Mouse (Mus musculus) liver, adult 2 months (tissue): ENCODE measurements at regions not wholly inside any gene's neighbourhood (a gene's known extent, or its start where the extent isn't known, plus 50 kb on each side); places are given as distances from the start of the nearest gene placed in this dataset.

Experiments
- DNase-seq: peaks from one replicate; pipeline ENCODE4 v3.0.0-alpha.2; 2011; ENCODE audit warnings: low read depth, low spot score; ENCODE audit errors: extremely low read depth
- H3K27ac ChIP-seq: fragments of 200-500 bp; replicated peaks from 2 replicates; pipeline ENCODE4 v1.5.1; 2012; ENCODE audit warnings: low read depth, mild to moderate bottlenecking, control low read depth, inconsistent platforms, low read length; ENCODE audit not compliant: insufficient read depth
- H3K27me3 ChIP-seq: fragments of 200-500 bp; 2 replicates; pipeline ENCODE4 v1.6.1; 2012; ENCODE audit warnings: mild to moderate bottlenecking, moderate library complexity, low read length, inconsistent platforms; ENCODE audit not compliant: control insufficient read depth, insufficient read depth
- H3K36me3 ChIP-seq: fragments of 200-500 bp; 2 replicates; pipeline ENCODE4 v1.6.1; 2012; ENCODE audit warnings: low read length, inconsistent platforms; ENCODE audit not compliant: control insufficient read depth, insufficient read depth
- H3K4me1 ChIP-seq: fragments of 200-500 bp; 2 replicates; pipeline ENCODE4 v1.6.1; 2011; ENCODE audit warnings: low read length; ENCODE audit not compliant: control insufficient read depth, insufficient read depth
- H3K4me3 ChIP-seq: fragments of 200-500 bp; 2 replicates; pipeline ENCODE4 v1.5.1; 2011; ENCODE audit warnings: low read depth, mild to moderate bottlenecking, control low read depth, low read length, moderate library complexity; ENCODE audit not compliant: insufficient read depth
- H3K79me2 ChIP-seq: fragments of 200-500 bp; 2 replicates; pipeline ENCODE4 v1.6.1; 2012; ENCODE audit warnings: inconsistent platforms, mild to moderate bottlenecking, low read length, moderate library complexity; ENCODE audit not compliant: control insufficient read depth, insufficient read depth
- H3K9ac ChIP-seq: fragments of 200-500 bp; 2 replicates; pipeline ENCODE4 v1.6.1; 2012; ENCODE audit warnings: low read depth, mild to moderate bottlenecking, control low read depth, inconsistent platforms, low read length
- CTCF ChIP-seq: fragments of 200-500 bp; IDR thresholded peaks from 2 replicates; pipeline ENCODE4 v1.5.1; 2011; ENCODE audit warnings: low read depth, low read length, control low read depth
- POLR2A ChIP-seq: fragments of 200-500 bp; IDR thresholded peaks from 2 replicates; pipeline ENCODE4 v1.6.1; 2011; ENCODE audit warnings: low read length, control low read depth; ENCODE audit not compliant: insufficient read depth; ENCODE audit errors: extremely low read depth
- WGBS: fragments of 180-500 bp; shearing (Covaris S2); methylation state at CpG from one replicate; pipeline ENCODE4 v1.1.7; 2018; 5-methylcytosine and 5-hydroxymethylcytosine counted together

DNA sequence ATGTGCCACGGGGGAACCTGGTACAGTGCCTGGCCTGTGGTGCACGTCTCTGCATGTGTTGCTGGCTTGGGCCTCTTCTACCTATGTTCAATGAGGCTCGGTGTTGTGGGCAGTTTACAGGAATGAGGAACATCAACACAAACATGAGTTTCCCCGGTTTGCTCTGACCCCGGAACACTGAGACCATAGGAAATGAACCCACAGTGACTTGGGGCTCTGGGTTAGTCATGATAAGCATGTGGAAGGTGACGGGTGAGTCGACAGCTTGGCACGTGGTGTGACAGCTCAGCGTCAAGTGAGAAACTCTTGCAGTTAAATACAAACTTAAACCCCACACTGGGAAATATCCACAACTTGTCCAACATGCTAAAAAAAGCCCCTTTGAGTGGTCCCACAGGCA lies 122.4 kb upstream of the Klf14 start:
- no peak for DNase-seq
- Histone ChIP-seq H3K27me3 (no peaks in the 10 kb centered on the region), H3K79me2 (no peaks in the 10 kb centered on the region), H3K27ac (no peak overlapping the region), H3K4me1 (no peaks in the 10 kb centered on the region; the same call in 1 of the 2 replicates), H3K4me3 (no peak overlapping the region), H3K36me3 (peaks cover 46% of the 10 kb centered on the region), H3K9ac (no peak overlapping the region)
- TF ChIP-seq POLR2A (no peak), CTCF (no peak)
- WGBS: 83% methylated on average over 9 of the region's 9 CpGs

DNA sequence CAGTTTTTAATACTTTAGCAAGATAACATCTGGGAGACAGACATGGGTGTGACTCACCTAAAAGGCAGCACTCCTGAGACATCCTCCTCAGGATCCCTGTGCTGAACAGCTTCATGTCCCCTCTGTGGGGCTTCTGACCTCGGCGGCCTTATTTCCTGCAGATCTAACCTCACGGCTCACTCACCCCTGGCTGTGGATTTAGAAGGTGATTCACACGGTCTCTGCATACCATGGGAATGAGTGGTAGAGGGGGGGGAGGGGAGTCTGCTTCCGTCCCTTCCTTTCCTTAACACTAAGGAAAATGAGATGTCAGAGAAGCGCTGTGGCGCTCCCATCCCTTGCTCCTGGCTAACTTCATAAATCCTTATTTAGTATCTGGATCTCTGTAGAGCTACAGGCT lies 123.1 kb upstream of the Klf14 start:
- Histone ChIP-seq H3K79me2 (no peaks in the 10 kb centered on the region), H3K9ac (no peak overlapping the region), H3K4me1 (no peaks in the 10 kb centered on the region; the same call in 1 of the 2 replicates), H3K36me3 (peaks cover 49% of the 10 kb centered on the region), H3K27me3 (no peaks in the 10 kb centered on the region), H3K27ac (no peak overlapping the region), H3K4me3 (no peak overlapping the region)
- 81% methylated on average over 7 of the region's 7 CpGs for WGBS
- DNase-seq: no peak
- no peak for TF ChIP-seq CTCF

DNA sequence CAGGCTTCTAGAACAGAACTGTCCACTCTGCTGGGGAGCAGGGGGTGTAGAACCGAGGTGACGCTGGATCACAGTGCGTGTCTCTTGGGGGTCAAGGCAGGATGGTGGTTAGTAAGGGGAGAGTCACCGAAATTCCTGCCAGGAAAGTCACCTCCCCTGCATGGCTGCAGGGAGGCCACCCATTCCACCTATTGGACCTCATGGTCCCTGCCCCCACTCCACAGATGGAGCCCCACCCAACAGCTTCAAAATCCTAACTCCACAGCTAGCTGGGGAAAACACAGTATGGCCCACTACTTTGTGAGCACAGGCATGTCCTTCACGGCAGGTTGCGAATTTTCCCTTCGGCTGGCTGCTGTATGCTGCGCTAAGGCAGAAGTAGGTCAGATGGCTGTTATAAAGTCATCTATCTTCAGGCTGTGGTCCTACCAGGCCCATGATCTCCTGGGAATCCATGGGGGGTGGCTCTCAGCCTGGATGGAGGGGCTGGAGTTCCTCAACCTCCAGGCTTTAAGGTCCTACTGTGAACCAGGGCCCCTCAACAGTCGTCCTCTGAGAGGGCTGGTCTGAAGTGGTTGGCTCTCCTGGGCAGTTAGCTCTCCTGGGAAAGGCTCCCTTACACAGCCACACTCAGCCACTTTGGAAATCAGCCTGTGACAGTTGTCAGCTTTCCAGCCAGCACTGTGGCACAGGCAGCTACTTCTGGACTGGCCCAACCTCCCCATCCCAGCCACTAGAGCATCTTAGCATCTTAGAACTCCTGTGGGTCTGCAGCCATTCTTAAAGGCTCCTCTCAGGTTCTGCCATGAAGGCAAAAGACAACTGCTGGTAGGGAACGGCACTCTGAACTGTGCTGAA lies 124.0 kb upstream of the Klf14 start:
- no peak for DNase-seq
- H3K4me1 ChIP-seq: no peaks in the 10 kb centered on the region; the same call in 1 of the 2 replicates
- no peak overlapping the region for H3K27ac ChIP-seq
- H3K4me3 ChIP-seq: no peak overlapping the region
- peaks cover 56% of the 10 kb centered on the region for H3K36me3 ChIP-seq
- WGBS: 94% methylated on average over 10 of the region's 10 CpGs
- TF ChIP-seq CTCF (no peak), POLR2A (no peak)
- H3K27me3 ChIP-seq: no peaks in the 10 kb centered on the region
- no peak overlapping the region for H3K9ac ChIP-seq
- no peaks in the 10 kb centered on the region for H3K79me2 ChIP-seq

DNA sequence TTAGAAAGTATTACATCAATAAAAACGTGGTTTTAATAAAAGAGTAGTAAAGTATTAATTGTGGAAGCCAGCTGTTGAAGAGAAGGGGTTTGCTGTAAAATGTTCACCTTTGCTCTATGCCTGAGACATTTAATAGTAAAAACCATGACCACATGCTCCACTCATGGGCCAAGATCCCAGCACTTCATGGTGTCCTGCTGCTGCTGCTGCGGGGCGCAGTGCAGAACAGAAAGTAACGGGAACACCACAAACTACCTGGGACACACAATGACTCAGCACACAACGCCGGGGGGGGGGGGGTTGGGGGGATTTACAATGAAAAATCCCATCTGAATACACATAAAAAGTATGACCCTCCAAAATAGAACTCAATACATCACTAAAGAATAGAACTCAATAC lies 124.8 kb upstream of the Klf14 start:
- TF ChIP-seq CTCF (no peak), POLR2A (no peak)
- H3K9ac ChIP-seq: no peak overlapping the region
- peaks cover 6% of the 10 kb centered on the region; the same call in 1 of the 2 replicates for H3K79me2 ChIP-seq
- no peak overlapping the region for H3K27ac ChIP-seq
- WGBS: 79% methylated on average over 6 of the region's 6 CpGs
- H3K27me3 ChIP-seq: no peaks in the 10 kb centered on the region
- no peak for DNase-seq
- peaks cover 63% of the 10 kb centered on the region for H3K36me3 ChIP-seq
- H3K4me3 ChIP-seq: no peak overlapping the region
- H3K4me1 ChIP-seq: peaks cover 2% of the 10 kb centered on the region; the same call in 1 of the 2 replicates

DNA sequence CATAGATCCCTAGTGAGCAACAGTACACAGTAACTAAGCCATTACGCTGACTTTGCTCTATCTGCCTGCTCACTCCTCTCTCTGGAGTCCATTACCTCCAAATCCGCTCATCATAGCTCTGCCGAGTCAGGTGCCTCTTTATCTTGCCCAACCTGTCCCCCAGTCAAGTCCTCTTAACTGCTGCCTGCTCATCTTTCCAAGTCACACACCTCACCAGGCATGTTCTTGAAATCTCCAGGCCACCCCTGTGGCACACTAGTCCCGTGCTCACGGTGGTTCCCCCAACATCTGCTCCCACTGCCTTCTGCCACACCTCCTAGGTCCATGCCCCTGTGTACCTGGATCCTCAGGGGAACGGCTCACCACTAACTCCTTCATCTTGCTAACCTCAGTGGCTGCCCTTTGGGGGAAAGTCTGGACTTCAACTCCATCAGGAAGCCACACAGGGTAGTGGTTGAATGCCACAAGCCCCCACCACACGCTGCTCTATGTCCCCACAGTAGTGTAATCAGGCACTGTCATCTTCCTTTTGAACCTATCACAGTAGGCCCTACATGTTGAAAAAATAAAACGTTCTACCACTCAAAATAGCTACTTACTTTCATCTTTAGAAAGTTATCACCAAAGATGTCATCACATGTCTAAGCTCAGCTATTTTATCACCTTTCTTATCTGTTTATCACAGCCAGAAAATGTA lies 126.3 kb upstream of the Klf14 start:
- no peak overlapping the region for H3K4me3 ChIP-seq
- H3K36me3 ChIP-seq: peaks cover 74% of the 10 kb centered on the region
- H3K9ac ChIP-seq: no peak overlapping the region
- H3K27ac ChIP-seq: no peak overlapping the region
- peaks cover 20% of the 10 kb centered on the region; the same call in 1 of the 2 replicates for H3K79me2 ChIP-seq
- WGBS: 87% methylated on average over 8 of the region's 8 CpGs
- H3K27me3 ChIP-seq: no peaks in the 10 kb centered on the region
- no peak for TF ChIP-seq CTCF
- TF ChIP-seq POLR2A: no peak
- DNase-seq: no peak
- H3K4me1 ChIP-seq: peaks cover 15% of the 10 kb centered on the region

DNA sequence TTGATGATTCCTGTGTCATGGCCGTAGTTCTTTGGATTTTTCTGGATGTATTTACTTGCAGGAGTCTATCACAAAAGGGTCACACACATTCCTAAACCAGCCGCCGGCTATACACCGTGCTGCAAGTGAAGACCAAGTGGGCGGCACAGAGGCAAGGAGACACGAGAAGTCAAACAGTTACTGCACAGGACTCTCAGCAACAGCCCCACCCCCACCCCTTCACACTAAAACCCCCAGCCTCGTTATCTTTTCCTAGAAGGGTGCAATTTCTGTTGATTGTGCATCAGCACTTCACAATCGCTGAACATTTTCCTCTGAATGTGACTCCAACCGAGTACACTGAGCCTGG lies 126.9 kb upstream of the Klf14 start:
- Histone ChIP-seq H3K9ac (no peak overlapping the region), H3K4me1 (peaks cover 20% of the 10 kb centered on the region), H3K36me3 (peaks cover 69% of the 10 kb centered on the region), H3K27ac (no peak overlapping the region), H3K79me2 (peaks cover 23% of the 10 kb centered on the region; the same call in 1 of the 2 replicates), H3K4me3 (no peak overlapping the region), H3K27me3 (no peaks in the 10 kb centered on the region)
- no peak for TF ChIP-seq POLR2A
- TF ChIP-seq CTCF: no peak
- no peak for DNase-seq
- 79% methylated on average over 9 of the region's 9 CpGs for WGBS
